Mouse (Mus musculus) MEL (cell line): ENCODE data around the gene Tspan4.

ENCODE experiments used
- CTCF ChIP-seq, 3 experiments: IDR thresholded peaks in 2 of 3; conservative IDR thresholded peaks in 1 of 3; 2 replicates each; pipeline ENCODE4 v1.5.1; 2011 to 2012; ENCODE audit warnings: low read length in 3 of 3, low read depth in 2 of 3, mild to moderate bottlenecking in 2 of 3, improper control_type of control experiment in 1 of 3, inconsistent platforms in 1 of 3, mixed read lengths in 1 of 3, moderate library complexity in 1 of 3; ENCODE audit not compliant: control insufficient read depth in 1 of 3, insufficient read depth in 1 of 3, poor library complexity in 1 of 3, severe bottlenecking in 1 of 3
- GABPA ChIP-seq: IDR thresholded peaks from 2 replicates; pipeline ENCODE4 v1.6.1; 2012; ENCODE audit warnings: low read depth, mild to moderate bottlenecking, inconsistent platforms, low read length, improper control_type of control experiment, moderate library complexity
- MAX ChIP-seq: IDR thresholded peaks from 2 replicates; pipeline ENCODE4 v1.6.1; 2011; ENCODE audit warnings: low read length, improper control_type of control experiment
- MXI1 ChIP-seq: IDR thresholded peaks from 2 replicates; pipeline ENCODE4 v1.6.1; 2011; ENCODE audit warnings: mild to moderate bottlenecking, low read depth, low read length, improper control_type of control experiment
- POLR2A ChIP-seq, 2 experiments: IDR thresholded peaks; 2 replicates each; pipeline ENCODE4 v1.6.1; 2011 to 2012; ENCODE audit warnings: low read length in 2 of 2, mild to moderate bottlenecking in 2 of 2, control low read depth in 1 of 2, improper control_type of control experiment in 1 of 2, low read depth in 1 of 2, moderate library complexity in 1 of 2; ENCODE audit not compliant: control insufficient read depth in 1 of 2, insufficient read depth in 1 of 2, poor library complexity in 1 of 2

GRCm38 (mm10) chr7:141457986-141458660, 16.9 kb upstream of the Tspan4 start:
- TF ChIP-seq CTCF (IDR thresholded peaks at IDR 0.05 in 2 of 3, conservative IDR thresholded peaks at IDR 0.05 in 1 of 3; ENCODE audit: control insufficient read depth in 1 of 3, insufficient read depth in 1 of 3, low read depth in 2 of 3, low read length in 3 of 3, poor library complexity in 1 of 3, severe bottlenecking in 1 of 3) (peak; percentile 55 to 86 (median 63); a peak in 5 of 6 replicates), MAX (no peak), POLR2A (IDR thresholded peaks at IDR 0.05; ENCODE audit: control insufficient read depth in 1 of 2, insufficient read depth in 1 of 2, low read depth in 1 of 2, low read length in 2 of 2, poor library complexity in 1 of 2) (no peak), GABPA (no peak), MXI1 (no peak)
